Mouse (Mus musculus) olfactory bulb, adult 2 months (tissue): ENCODE measurements around the gene Gm17606.

Experiments used
- CTCF ChIP-seq: fragments of 200-500 bp; IDR thresholded peaks from 2 replicates; pipeline ENCODE4 v1.5.1; 2012; ENCODE audit warnings: low read depth, mild to moderate bottlenecking, low read length, moderate library complexity; ENCODE audit not compliant: insufficient read depth
- POLR2A ChIP-seq: fragments of 200-500 bp; IDR thresholded peaks from 2 replicates; pipeline ENCODE4 v1.6.1; 2012; ENCODE audit warnings: mild to moderate bottlenecking, low read depth, low read length, moderate library complexity; ENCODE audit not compliant: insufficient read depth

- TF ChIP-seq CTCF (no peak), POLR2A (no peak)
Measured at GRCm38 (mm10) chr14:54646455-54646854, 5.7 kb downstream of the Gm17606 start.
